Mouse (Mus musculus) pancreas, adult 10 weeks (tissue): ENCODE data around the gene Phip. TPM values are rescaled to one million over a fixed set of nuclear protein-coding genes. Genes with fewer than 3 reads are reported as not detected.

Source experiments
- polyA plus RNA-seq: library from polyadenylated mRNA; stranded (reverse); fragments of 350-450 nt; fragmentation: Illumina TruSeq; extraction: RNeasy Lipid Tissue Mini Kit (QIAGEN cat#74804); gene quantifications from one replicate; pipeline ENCODE4 v1.2.3, GENCODE M21; 2015; ENCODE audit warnings: low read depth, low replicate concordance; ENCODE audit not compliant: insufficient read depth

Gene Phip
- polyA plus RNA-seq = 4.7 TPM

DNA sequence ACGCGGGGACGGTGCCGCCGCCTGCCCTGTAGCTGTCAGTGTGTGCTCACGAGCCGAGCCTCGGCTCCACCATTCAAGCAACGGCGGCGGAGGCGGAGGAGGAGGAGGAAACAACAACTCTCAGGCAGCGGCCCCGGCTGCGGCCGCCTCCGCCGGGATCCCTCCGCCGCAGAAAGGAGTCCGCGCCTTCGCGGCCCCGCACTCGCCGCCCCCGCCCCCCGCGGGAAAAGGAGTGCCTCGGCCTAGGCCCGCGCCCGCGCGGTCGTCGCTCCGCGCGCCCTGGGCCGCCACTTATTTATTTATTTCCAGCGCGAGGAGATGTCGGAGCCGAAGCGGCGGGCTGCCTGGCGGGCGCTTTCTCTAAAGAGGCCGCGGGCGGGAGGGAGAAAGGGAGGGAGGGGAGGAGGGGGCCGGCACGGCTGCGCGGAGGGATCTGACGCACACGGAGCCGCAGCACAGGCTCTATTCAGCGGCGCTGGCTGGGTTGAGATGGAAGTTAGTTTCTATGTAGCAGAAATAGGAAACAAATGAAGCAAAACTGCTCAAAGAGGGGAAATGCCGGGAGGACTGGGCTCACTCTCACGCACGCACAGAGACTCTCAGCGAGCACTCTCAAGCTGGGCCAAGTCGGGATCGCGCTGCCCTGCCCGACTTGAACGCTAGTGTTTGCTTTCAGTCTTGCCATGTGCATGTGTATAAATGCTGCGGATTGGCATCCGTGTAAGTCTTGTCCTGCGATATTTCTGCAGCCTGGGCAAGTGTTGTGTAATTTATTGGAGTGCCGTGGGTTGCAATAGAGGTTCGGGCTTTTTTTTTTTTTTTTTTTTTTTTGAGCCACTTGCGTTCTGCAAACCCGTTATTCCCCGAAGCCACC is at the start of gene Phip:
TSS of gene Phip (minus strand) at position 175 of the 874 bp plus-strand sequence.

DNA sequence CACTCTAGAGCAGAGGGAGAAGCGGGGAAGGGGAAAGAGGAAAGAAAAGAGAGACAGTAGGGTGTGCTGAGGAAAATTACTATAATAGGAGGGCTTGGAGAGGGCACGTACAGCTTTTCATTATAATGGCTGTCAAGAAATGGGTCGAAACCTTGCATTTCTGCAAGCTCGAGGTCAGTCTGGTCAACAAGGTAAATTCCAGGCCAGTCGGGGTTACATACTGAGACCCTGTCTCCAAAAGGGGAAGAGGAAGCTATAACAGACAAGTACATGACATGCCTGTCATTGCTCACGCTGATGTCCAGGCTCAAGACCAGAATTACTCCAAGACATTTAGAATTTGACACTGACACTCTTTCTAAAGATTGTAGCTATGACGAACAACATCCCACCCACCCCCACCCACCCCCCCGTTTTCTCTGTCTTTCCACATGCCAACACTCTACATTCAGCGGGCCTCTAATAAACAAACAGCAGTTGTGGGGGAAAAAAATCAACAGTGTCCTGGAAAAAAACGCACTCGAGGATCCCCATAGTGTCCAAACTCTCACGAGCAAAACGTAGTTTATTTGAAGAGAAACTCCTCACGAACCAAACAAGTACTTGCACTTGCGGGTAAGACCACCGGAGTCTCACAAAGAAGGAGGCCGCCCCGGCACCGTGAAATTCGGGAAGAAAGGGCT is 146.2 kb downstream of the Phip start, which contains the start of gene Irak1bp1:
TSS of gene Irak1bp1 (plus strand) at position 534 of the 683 bp plus-strand sequence.

Other genes with a start within 250 kb of the Phip start
- gene Irak1bp1, start 146.0 kb downstream of the Phip start, polyA plus RNA-seq = 1.1 TPM
- 24.1 TPM for gene Hmgn3, start 171.2 kb upstream of the Phip start, polyA plus RNA-seq